Mouse (Mus musculus): Measurements from ENCODE around the gene Fam3b. TPM values are rescaled to one million over a fixed set of nuclear protein-coding genes. Genes with fewer than 3 reads are reported as not detected.

Gene Fam3b
- total RNA-seq, 4 experiments from 2014 or later, result not detected

- DNase-seq, result no peak
Observed at GRCm38 (mm10) chr16:97478655-97479054, 36.0 kb downstream of the Fam3b start.

- DNase-seq, result no peak
Observed at GRCm38 (mm10) chr16:97476524-97476923, 38.1 kb downstream of the Fam3b start.

- peak; percentile 88 for DNase-seq
Observed at GRCm38 (mm10) chr16:97475581-97475980, 39.0 kb downstream of the Fam3b start.

- DNase-seq, result no peak
Observed at GRCm38 (mm10) chr16:97474671-97475070, 39.9 kb downstream of the Fam3b start.

- no peak for DNase-seq
Observed at GRCm38 (mm10) chr16:97467993-97468791, 46.4 kb downstream of the Fam3b start.

GRCm38 (mm10) chr16:97467472-97467871 is 47.1 kb downstream of the Fam3b start:
- no peak for DNase-seq

GRCm38 (mm10) chr16:97466182-97466957 is 48.2 kb downstream of the Fam3b start:
- no peak for DNase-seq

- DNase-seq, result no peak
Observed at GRCm38 (mm10) chr16:97462481-97463181, 52.0 kb downstream of the Fam3b start, which contains the start of gene Mx1. Mx1 (minus strand) TSS chr16:97462907.

GRCm38 (mm10) chr16:97461271-97461670 is 53.3 kb downstream of the Fam3b start:
- no peak for DNase-seq

GRCm38 (mm10) chr16:97459831-97460230 is 54.8 kb downstream of the Fam3b start:
- no peak for DNase-seq

GRCm38 (mm10) chr16:97447386-97447785 is 67.2 kb downstream of the Fam3b start:
- DNase-seq, result no peak

- DNase-seq, result peak; percentile 16
Observed at GRCm38 (mm10) chr16:97443670-97444263, 70.8 kb downstream of the Fam3b start.

GRCm38 (mm10) chr16:97441967-97442366 is 72.6 kb downstream of the Fam3b start:
- no peak for DNase-seq

- DNase-seq, result no peak
Observed at GRCm38 (mm10) chr16:97438191-97438590, 76.4 kb downstream of the Fam3b start.

- DNase-seq, result no peak
Observed at GRCm38 (mm10) chr16:97437448-97438056, 77.1 kb downstream of the Fam3b start.

- DNase-seq, result no peak
Observed at GRCm38 (mm10) chr16:97434206-97434605, 80.4 kb downstream of the Fam3b start.

GRCm38 (mm10) chr16:97431328-97431727 is 83.3 kb downstream of the Fam3b start:
- peak; percentile 60 for DNase-seq

GRCm38 (mm10) chr16:97430091-97430490 is 84.5 kb downstream of the Fam3b start:
- no peak for DNase-seq

GRCm38 (mm10) chr16:97428026-97428425 is 86.6 kb downstream of the Fam3b start:
- no peak for DNase-seq

- DNase-seq, result no peak
Observed at GRCm38 (mm10) chr16:97423627-97424026, 91.0 kb downstream of the Fam3b start.

- no peak for DNase-seq
Observed at GRCm38 (mm10) chr16:97421671-97422070, 92.9 kb downstream of the Fam3b start.
